14 mouse cellular contexts compared by ENCODE assay signal in the genomic region with DNA sequence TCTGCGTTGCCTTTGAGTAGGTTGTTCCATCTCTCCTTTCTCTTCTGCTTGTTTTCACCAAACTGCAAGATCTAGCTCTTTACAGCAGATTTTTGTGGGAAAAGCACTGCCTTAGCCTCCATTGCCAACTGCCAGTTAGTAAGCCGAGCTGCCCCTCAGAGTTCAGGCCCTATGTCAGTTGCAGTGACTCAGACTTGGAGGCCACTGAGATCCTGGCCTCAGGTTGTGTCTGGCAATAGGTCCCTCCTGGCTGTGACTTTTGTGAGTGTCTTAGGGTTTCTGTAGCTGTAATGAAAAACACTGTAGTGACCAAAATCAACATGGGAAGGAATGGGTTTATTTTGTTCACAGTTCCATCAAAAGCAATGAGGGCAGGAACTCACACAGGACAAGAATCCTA.
DNase-seq lines count a peak whose midpoint lies in the region.
"Had no signal": no experiment of that assay in that cellular context is flagged by ENCODE, and none has a peak within 500 bp of the region (broad histone marks: within the 10 kb centered on the region; RNA-seq: fewer than 3 reads in every experiment).

No protein-coding gene starts in this region.

- DNase-seq in adrenal gland, adult (ENCODE audit: inconsistent age in 2 of 2, low spot score in 1 of 2): peak; percentile 42 to 68
- no peak for DNase-seq in adrenal gland, adult 18-20 months (ENCODE audit: low spot score in 2 of 2)
- DNase-seq in gastrocnemius, adult 18-20 months (ENCODE audit: low spot score): peak; percentile 43
- DNase-seq in gastrocnemius, postnatal 36 days: no peak
- peak; percentile 19 for DNase-seq in gastrocnemius, postnatal 10 days
- DNase-seq in testis, postnatal 14 days (ENCODE audit: low spot score): no peak
- DNase-seq in retina, postnatal 1 day: no peak
- DNase-seq: cerebellum, adult 18-20 months; cerebellum, adult 9-11 months; cerebellum, postnatal 36 days; forebrain, postnatal 0 days; heart, adult 2 months; heart, postnatal 14 days; kidney, adult 11 months had no signal

- intact Hi-C loops in gastrocnemius, postnatal 36 days (cut with DNase I): no loop called here

Comparison
In these comparisons a context has a peak if more than half of its experiments do, and no peak if none do; other contexts are left out.
1. DNase-seq: peak in adrenal gland, adult (2 of 2), gastrocnemius, adult 18-20 months (single experiment) and gastrocnemius, postnatal 10 days (single experiment); none in adrenal gland, adult 18-20 months (0 of 2), gastrocnemius, postnatal 36 days (0 of 2), testis, postnatal 14 days (single experiment) and retina, postnatal 1 day (single experiment).